Mouse (Mus musculus) forebrain, postnatal 0 days (tissue): ENCODE measurements around the gene Cerkl. TPM values are rescaled to one million over a fixed set of nuclear protein-coding genes. Genes with fewer than 3 reads are reported as not detected.

Experiments used
- ATAC-seq: fragments of 200-750 bp; cut with Nextera tagmentation; 2 replicates; pipeline ENCODE4 v1.8.0; 2017; ENCODE audit warnings: mild to moderate bottlenecking, moderate library complexity
- DNase-seq: peaks from one replicate; pipeline ENCODE4 v3.0.0-alpha.2; 2015
- H3K27ac ChIP-seq: fragments of 300-500 bp; sonication (generic); 2 replicates; pipeline ENCODE4 v1.5.1; 2014; ENCODE audit warnings: low read depth, mild to moderate bottlenecking, antibody characterized with exemption, low read length, moderate library complexity, mixed read lengths
- H3K27me3 ChIP-seq: fragments of 300-500 bp; sonication (generic); 2 replicates; pipeline ENCODE4 v1.6.1; 2014; ENCODE audit warnings: mild to moderate bottlenecking, low read length, mixed read lengths; ENCODE audit not compliant: insufficient read depth
- H3K36me3 ChIP-seq: fragments of 300-500 bp; sonication (generic); 2 replicates; pipeline ENCODE4 v1.6.1; 2014; ENCODE audit warnings: mild to moderate bottlenecking, moderate library complexity; ENCODE audit not compliant: insufficient read depth
- H3K4me1 ChIP-seq: fragments of 300-500 bp; sonication (generic); 2 replicates; pipeline ENCODE4 v1.6.1; 2014; ENCODE audit warnings: antibody characterized with exemption; ENCODE audit not compliant: insufficient read depth
- H3K4me2 ChIP-seq: fragments of 300-500 bp; sonication (generic); 2 replicates; pipeline ENCODE4 v1.6.1; 2014; ENCODE audit warnings: low read depth, mild to moderate bottlenecking, moderate library complexity
- H3K4me3 ChIP-seq: fragments of 300-500 bp; sonication (generic); 2 replicates; pipeline ENCODE4 v1.5.1; 2014; ENCODE audit warnings: low read depth, low read length, mixed read lengths
- H3K9ac ChIP-seq: fragments of 300-500 bp; sonication (generic); 2 replicates; pipeline ENCODE4 v1.6.1; 2014; ENCODE audit warnings: mild to moderate bottlenecking
- H3K9me3 ChIP-seq: fragments of 300-500 bp; sonication (generic); 2 replicates; pipeline ENCODE4 v1.6.1; 2016; ENCODE audit warnings: low read length
- CTCF ChIP-seq: sonication (generic); IDR thresholded peaks from 2 replicates; pipeline ENCODE4 v1.5.1; 2016; ENCODE audit warnings: antibody characterized with exemption, control low read depth, low read depth
- WGBS: fragments of 180-500 bp; shearing (Covaris S2); extraction: QIAGEN DNeasy Blood & Tissue Kit; methylation state at CpG from one replicate; pipeline ENCODE4 v1.1.7; 2014; 5-methylcytosine and 5-hydroxymethylcytosine counted together
- polyA plus RNA-seq: library from polyadenylated mRNA; unstranded; fragments of >200 nt; fragmentation: Nextera tagmentation; extraction: Ambion mirVana; gene quantifications from 2 replicates; pipeline ENCODE4 v1.2.1, GENCODE M21; 2015
- total RNA-seq: library from RNA; depleted of rRNA; stranded (reverse); fragments of >200 nt; gene quantifications from 2 replicates; pipeline ENCODE4 v1.2.3, GENCODE M21; 2014

The Cerkl gene
- total and polyA plus RNA-seq, 2 experiments from 2014 or later = 0.52 to 1.2 TPM

DNA sequence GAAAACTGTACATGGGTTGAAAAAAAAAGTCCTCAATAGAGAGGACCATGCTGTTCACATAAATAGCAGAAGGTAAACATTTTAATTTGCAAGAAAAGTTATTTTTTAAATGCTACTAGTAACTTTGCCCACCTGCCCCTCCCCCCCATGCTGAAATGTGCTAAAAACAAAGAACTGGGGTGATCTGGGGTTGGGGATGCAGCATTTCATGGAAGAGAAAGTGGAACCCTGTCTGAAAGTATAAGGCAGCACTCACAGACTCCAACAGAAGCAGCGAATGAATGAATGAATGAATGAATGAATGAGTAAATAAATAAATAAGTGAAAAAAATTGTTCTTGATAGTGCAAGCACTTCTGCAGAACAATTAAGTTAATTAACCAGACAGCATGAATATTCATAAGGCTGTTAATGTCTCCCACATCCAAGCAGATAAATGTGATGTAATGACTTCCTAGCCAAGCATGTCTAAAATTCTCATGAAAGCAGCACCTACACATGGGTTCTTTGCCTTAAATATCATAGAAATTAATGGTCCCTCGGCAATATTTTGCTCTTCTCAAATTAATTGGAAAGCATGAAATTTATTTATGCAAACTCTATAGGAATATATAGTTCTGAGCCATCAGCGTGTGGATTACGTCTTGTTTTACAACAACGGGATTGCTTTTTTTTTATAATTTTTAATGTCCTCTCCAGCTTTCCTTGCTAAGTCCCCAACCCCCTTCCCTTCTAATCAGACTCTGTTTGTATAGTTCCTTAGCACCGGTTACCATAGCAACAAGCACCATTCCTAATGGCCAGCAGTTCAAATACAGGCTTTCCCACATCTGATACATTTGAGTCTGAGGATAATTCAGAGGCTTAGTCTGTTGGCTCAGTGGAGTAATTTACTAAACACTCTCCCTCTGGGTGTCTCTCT, 105.1 kb downstream of the Cerkl start:
- peak; percentile 33 for DNase-seq
- no peaks in the 10 kb centered on the region for H3K36me3 ChIP-seq
- H3K27ac ChIP-seq = no peak overlapping the region
- no peak overlapping the region for H3K9ac ChIP-seq
- H3K4me1 ChIP-seq = 0 out of 2 replicates have a peak, but pooled peaks cover 7% of the 10 kb centered on the region
- TF ChIP-seq CTCF = no peak
- peak; percentile 32; the same call in 1 of the 2 replicates for ATAC-seq
- H3K4me2 ChIP-seq = no peak overlapping the region
- H3K4me3 ChIP-seq = no peak overlapping the region
- WGBS = 33% methylated on average over 6 of the region's 6 CpGs
- H3K9me3 ChIP-seq = no peaks in the 10 kb centered on the region
- no peaks in the 10 kb centered on the region for H3K27me3 ChIP-seq

DNA sequence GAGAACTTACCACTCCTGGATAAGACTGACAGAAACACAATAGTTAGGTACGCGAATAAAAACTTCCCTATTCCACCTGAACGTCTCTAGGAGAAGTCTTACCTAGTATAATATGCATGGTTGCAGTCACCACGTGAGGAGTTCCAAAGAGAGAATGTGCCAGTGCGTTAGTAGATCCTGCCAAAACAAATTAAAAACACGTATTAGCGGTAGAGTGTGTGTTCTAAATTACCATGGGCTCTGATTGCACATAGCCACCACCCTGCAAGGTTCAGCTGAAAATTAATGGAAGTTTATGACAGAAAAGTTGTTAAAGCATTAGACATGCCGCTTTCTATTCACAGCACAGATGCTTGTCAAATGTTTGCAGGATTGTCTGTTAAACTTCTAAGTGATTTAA, 113.5 kb downstream of the Cerkl start:
- no peaks in the 10 kb centered on the region for H3K36me3 ChIP-seq
- H3K27ac ChIP-seq = no peak overlapping the region
- no peak overlapping the region for H3K4me3 ChIP-seq
- peak; percentile 60 for ATAC-seq
- TF ChIP-seq CTCF = no peak
- H3K9me3 ChIP-seq = no peaks in the 10 kb centered on the region
- H3K27me3 ChIP-seq = no peaks in the 10 kb centered on the region
- WGBS = 57% methylated on average over 8 of the region's 8 CpGs
- H3K4me2 ChIP-seq = no peak overlapping the region
- peak; percentile 32 for DNase-seq
- H3K4me1 ChIP-seq = no peaks in the 10 kb centered on the region
- no peak overlapping the region for H3K9ac ChIP-seq

DNA sequence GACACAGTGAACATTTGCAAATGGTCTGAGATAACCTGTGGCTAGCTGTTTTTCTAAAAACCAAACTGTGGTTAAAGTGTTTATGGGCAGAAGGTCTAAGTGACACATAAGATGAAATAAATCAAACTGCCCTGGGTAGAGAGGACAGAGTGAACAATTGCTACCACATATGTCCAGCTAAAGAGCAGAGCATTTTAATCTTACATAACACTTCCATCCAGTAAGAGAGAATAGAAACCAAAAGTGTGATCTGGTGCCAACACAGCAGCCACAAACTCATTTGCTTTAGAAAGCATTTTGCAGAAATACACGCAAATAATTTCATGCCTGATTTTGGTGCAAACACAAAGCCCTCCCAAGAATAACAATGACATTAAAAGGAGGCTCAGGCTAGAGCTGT, 117.6 kb downstream of the Cerkl start:
- no peak for ATAC-seq

DNA sequence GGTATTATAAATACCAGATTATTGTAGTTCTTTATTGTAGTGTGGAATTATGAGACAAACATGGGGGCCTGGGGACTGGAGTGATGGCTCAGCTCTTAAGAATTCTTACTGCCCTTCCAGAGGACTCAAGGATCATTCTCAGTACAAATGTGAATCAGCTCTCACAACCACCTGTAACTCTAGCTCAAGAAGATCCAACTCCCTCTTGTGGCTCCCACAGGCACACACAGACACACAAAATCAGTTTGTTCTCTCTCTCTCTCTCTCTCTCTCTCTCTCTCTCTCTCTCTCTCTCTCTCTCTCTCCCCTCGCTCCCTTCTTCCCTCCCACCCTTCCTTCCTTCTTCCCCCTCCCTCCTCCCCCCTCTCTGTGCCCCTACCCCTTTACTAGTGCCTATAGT, 120.4 kb downstream of the Cerkl start:
- H3K9ac ChIP-seq = no peak overlapping the region
- no peaks in the 10 kb centered on the region for H3K27me3 ChIP-seq
- H3K9me3 ChIP-seq = no peaks in the 10 kb centered on the region
- ATAC-seq (no peak), DNase-seq (no peak)
- WGBS = 60% methylated on average over 1 of the region's 1 CpGs
- TF ChIP-seq CTCF = peak; percentile 15; the same call in 1 of the 2 replicates
- no peaks in the 10 kb centered on the region for H3K4me1 ChIP-seq
- H3K36me3 ChIP-seq = no peaks in the 10 kb centered on the region
- no peak overlapping the region for H3K4me2 ChIP-seq
- no peak overlapping the region for H3K27ac ChIP-seq
- no peak overlapping the region for H3K4me3 ChIP-seq

More for the DNA sequence above, 117.6 kb downstream of the Cerkl start:
- no peak for TF ChIP-seq CTCF
- H3K36me3 ChIP-seq = no peaks in the 10 kb centered on the region
- no peaks in the 10 kb centered on the region for H3K9me3 ChIP-seq
- WGBS = 47% methylated on average over 1 of the region's 1 CpGs
- H3K27me3 ChIP-seq = no peaks in the 10 kb centered on the region
- H3K9ac ChIP-seq = no peak overlapping the region
- no peak for DNase-seq
- H3K27ac ChIP-seq = no peak overlapping the region
- no peaks in the 10 kb centered on the region for H3K4me1 ChIP-seq
- no peak overlapping the region for H3K4me3 ChIP-seq
- H3K4me2 ChIP-seq = no peak overlapping the region

DNA sequence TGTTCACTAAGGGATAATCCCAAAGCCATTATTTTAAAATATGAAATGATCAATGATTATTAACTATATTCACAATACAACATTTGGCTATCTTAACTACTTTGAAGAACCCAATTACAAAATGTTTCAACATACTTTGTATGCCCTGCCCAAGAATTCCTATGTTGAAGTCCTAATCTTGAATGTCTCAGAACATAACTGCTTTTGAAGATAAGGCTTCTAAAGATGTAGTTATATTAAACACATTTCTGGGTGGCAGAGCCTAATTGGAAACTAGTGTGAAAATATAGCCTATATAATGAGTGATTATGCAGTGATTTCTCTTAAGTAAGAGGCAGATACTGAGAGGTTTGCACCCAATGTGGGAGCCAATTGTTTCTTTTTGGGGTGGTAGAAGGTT, 121.9 kb downstream of the Cerkl start:
- ATAC-seq (no peak), DNase-seq (no peak)
- no peaks in the 10 kb centered on the region for H3K27me3 ChIP-seq
- no peak overlapping the region for H3K4me2 ChIP-seq
- no peaks in the 10 kb centered on the region for H3K4me1 ChIP-seq
- no peak overlapping the region for H3K4me3 ChIP-seq
- no peak overlapping the region for H3K27ac ChIP-seq
- no peaks in the 10 kb centered on the region for H3K9me3 ChIP-seq
- H3K36me3 ChIP-seq = no peaks in the 10 kb centered on the region
- no peak for TF ChIP-seq CTCF
- H3K9ac ChIP-seq = no peak overlapping the region

DNA sequence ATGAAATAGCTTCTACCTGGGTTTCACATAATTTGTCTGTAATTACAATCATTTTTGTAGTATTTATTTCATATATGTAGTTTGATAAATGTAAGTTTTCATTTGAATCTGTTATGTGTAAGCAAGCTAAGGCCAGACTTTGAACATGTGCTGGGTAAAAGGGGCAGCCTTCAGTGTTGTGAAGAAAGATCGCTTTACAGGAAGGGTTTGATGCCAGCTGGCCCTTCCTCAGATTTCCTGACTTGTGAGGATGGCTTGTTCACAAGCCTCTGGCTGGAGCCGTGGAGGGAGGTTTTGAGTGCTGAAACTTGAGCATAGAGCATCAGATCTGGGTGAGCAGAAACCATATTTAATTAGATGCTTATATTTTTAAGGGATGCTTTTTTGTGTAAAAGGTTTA, 128.5 kb downstream of the Cerkl start:
- WGBS = 38% methylated on average over 2 of the region's 2 CpGs
- no peak for ATAC-seq

DNA sequence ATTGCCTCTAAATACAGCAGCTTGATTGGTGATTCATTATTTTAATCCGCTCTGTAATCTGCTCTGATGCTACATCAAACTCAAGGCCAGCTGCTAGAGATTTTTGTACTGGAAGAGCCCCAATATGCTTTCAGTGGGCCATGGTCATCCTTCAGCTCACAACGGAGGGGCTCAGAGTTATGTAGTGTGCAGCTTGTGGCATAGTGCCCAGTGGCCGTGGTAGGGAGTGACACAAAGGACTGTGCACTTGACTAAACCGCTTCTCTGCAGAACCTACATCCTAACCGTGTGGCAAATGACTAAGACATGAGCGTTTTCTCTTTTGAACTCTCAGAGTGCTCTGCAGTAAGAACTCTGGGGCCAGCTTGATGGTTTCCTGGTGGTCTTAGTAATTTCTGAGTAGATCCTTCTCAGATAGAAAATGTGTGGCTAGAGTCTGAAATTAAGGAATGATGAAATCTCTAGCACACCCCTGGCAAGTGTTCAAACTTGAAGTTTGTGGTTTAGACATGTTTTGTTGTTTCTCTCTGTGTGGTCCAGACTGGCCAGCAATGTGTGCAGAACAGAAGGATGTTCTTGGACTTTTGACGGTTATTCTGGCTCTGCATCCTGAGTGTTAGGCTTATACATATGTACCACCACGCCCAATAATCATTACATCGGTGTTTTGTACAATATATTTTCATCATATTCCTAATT, 140.3 kb downstream of the Cerkl start:
- no peaks in the 10 kb centered on the region for H3K27me3 ChIP-seq
- no peak overlapping the region for H3K4me3 ChIP-seq
- 70% methylated on average over 9 of the region's 9 CpGs for WGBS
- ATAC-seq = no peak
- H3K9ac ChIP-seq = no peak overlapping the region
- H3K27ac ChIP-seq = no peak overlapping the region
- no peak for DNase-seq
- no peaks in the 10 kb centered on the region for H3K4me1 ChIP-seq
- no peaks in the 10 kb centered on the region for H3K9me3 ChIP-seq
- no peak overlapping the region for H3K4me2 ChIP-seq
- TF ChIP-seq CTCF = no peak
- no peaks in the 10 kb centered on the region for H3K36me3 ChIP-seq

More for the DNA sequence above, 128.5 kb downstream of the Cerkl start:
- Histone ChIP-seq H3K9me3 (no peaks in the 10 kb centered on the region), H3K4me3 (no peak overlapping the region), H3K36me3 (no peaks in the 10 kb centered on the region), H3K27ac (no peak overlapping the region), H3K27me3 (no peaks in the 10 kb centered on the region), H3K9ac (no peak overlapping the region), H3K4me2 (no peak overlapping the region), H3K4me1 (no peaks in the 10 kb centered on the region)
- no peak for DNase-seq
- no peak for TF ChIP-seq CTCF
